Mouse (Mus musculus) R1 (cell line): ENCODE measurements around the gene Dcaf12.

Source experiments
- DNase-seq: peaks from one replicate; pipeline ENCODE4 v3.0.0-alpha.2; 2018; ENCODE audit warnings: low read depth, low spot score

The Dcaf12 gene

GRCm38 (mm10) chr4:41310567-41311563 is 3.8 kb downstream of the Dcaf12 start:
- DNase-seq: no peak

GRCm38 (mm10) chr4:41307406-41307805 is 7.3 kb downstream of the Dcaf12 start:
- DNase-seq: peak; percentile 89

GRCm38 (mm10) chr4:41304302-41304701 is 10.4 kb downstream of the Dcaf12 start:
- no peak for DNase-seq

- DNase-seq: peak; percentile 75
Measured at GRCm38 (mm10) chr4:41303671-41304070, 11.0 kb downstream of the Dcaf12 start.

- no peak for DNase-seq
Measured at GRCm38 (mm10) chr4:41298976-41299375, 15.7 kb downstream of the Dcaf12 start.

GRCm38 (mm10) chr4:41295960-41296359 is 18.7 kb downstream of the Dcaf12 start:
- no peak for DNase-seq

- peak; percentile 62 for DNase-seq
Measured at GRCm38 (mm10) chr4:41295507-41295906, 19.2 kb downstream of the Dcaf12 start.

GRCm38 (mm10) chr4:41293907-41294306 is 20.8 kb downstream of the Dcaf12 start:
- DNase-seq: no peak

GRCm38 (mm10) chr4:41289802-41290201 is 24.9 kb downstream of the Dcaf12 start:
- DNase-seq: no peak

- peak; percentile 76 for DNase-seq
Measured at GRCm38 (mm10) chr4:41286420-41286819, 28.3 kb downstream of the Dcaf12 start.

GRCm38 (mm10) chr4:41284087-41284486 is 30.6 kb downstream of the Dcaf12 start:
- DNase-seq: peak; percentile 52

GRCm38 (mm10) chr4:41275927-41276326 is 38.8 kb downstream of the Dcaf12 start:
- DNase-seq: no peak

GRCm38 (mm10) chr4:41274980-41275850 is 39.5 kb downstream of the Dcaf12 start, which contains the start of gene Ubap2:
Ubap2 (minus strand) TSS chr4:41275144.
- DNase-seq: peak; percentile 100

- DNase-seq: peak; percentile 90
Measured at GRCm38 (mm10) chr4:41274377-41274979, 40.2 kb downstream of the Dcaf12 start.

GRCm38 (mm10) chr4:41268133-41268532 is 46.6 kb downstream of the Dcaf12 start:
- DNase-seq: no peak

GRCm38 (mm10) chr4:41266350-41266749 is 48.3 kb downstream of the Dcaf12 start:
- no peak for DNase-seq

GRCm38 (mm10) chr4:41260691-41261090 is 54.0 kb downstream of the Dcaf12 start:
- no peak for DNase-seq

GRCm38 (mm10) chr4:41259019-41259418 is 55.7 kb downstream of the Dcaf12 start:
- DNase-seq: peak; percentile 87

GRCm38 (mm10) chr4:41257752-41258151 is 56.9 kb downstream of the Dcaf12 start:
- DNase-seq: no peak

GRCm38 (mm10) chr4:41255564-41256210 is 59.0 kb downstream of the Dcaf12 start:
- no peak for DNase-seq

- DNase-seq: no peak
Measured at GRCm38 (mm10) chr4:41253756-41254155, 60.9 kb downstream of the Dcaf12 start.
